Mouse (Mus musculus) thymus, postnatal 10 days (tissue): ENCODE data around the gene Sbno2.

Experiments used
- DNase-seq, 2 experiments: peaks; one replicate each; pipeline ENCODE4 v3.0.0; 2021; ENCODE audit warnings: low spot score in 2 of 2

The Sbno2 gene

DNA sequence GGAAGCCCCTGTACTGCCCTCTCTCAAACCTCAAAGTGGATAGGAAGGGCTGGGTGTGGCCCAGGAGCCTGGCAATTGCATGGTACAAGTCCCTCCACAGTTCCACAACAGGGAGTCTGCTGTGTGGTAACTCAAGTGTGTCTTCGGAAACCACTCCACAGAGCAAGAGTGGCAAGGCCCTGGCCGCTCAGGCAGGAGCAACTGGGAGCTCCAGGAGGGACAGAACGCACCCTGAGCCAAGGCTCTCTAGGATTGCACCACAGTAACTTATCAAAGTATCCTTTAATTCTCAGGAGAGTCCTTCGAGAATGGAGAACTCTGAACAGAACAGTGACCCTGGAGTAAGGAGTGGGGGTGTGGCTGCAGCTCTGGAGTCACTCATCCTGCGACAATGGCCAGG is 69.7 kb downstream of the Sbno2 start:
- DNase-seq = no peak

DNA sequence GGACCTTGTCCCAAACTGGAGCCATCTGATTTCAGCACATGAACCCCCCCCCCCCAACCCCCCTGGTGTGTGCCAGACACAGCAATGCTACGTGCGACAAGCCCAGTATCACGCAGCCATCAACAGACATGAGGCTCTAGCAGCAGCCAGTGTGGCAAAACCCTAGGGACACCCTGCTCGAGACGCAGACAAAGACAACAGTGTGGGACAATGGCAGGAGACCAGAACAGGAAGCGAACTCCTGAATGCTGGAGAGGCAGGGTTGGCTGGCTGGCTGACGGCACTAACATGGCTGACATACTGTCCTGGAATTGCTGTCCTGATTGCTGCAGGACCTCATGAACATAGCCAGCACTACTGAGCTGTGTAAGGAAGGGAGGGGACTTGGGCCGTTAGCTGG is 70.2 kb downstream of the Sbno2 start:
- no peak for DNase-seq

DNA sequence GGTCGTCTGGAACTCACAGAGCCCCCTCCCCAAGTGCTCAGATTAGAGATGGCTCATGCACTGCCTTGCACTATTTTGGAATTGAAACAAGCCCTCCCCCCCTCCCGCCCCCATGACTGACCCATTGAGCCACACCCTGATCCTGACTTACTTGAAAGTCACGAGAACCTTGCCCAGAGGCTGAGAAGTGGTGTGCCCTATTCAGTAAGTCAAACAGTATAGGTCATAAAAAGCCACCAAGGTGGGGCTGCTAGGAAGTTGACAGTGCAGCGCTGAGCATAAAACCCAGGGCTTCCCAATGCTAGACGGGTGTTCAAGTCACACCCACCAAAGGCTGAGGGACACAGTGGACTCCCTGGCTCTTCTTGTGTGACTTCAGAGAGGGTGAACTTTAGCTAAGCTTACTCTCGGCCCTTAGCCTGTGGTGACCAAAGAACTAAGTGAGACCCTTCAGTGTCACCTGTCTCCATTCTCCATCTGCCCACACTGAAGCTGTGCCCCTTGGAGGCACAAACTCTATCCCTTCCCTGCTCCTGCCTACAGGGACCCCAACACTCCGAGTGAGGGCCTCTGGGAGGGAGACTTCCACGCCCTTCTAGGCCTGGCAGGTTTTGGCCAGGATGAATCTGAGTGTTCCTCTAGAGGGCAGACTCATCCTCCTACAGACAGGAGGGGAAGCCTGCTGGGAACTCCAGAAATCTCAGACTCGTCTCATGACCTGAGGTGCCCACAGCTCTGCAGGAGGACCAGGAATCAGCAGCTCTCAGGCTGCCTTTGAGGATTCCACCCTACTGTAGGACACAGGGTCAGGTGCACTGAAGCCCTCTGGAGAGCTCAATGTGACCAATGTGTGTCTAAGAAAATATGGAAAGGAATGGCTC is 71.6 kb downstream of the Sbno2 start:
- no peak for DNase-seq

DNA sequence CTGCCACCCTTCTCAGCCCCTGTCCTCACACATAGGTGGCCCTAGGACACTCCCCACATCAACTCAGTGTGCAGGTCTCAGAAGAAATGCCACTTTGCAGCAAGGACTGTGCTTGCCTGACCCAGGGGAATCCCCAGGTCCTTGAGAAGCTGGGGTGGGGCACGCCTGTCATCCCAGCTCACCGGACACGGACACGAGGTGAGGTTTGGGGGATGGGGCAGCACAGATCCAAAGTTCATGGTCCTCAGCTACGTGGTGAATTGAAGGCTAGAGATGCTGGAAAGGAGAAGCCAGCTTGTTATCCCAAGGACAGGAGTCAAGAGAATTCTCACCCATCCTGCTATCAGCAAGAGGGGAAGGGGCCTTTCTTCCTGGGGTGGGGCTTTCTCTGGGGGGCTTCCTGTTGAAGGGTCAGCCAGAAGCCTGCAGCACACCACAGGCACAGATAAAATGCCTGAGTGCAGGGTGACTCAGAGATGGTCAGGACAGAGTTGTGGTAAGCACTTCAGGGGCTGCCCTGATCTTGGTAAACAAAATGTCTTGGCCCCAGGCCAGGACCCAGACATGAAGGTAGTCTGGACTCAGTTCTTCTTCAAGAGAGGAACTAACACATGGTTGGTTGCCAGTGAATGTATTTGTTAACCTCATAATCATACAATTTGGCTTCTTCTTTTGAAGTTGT is 72.4 kb downstream of the Sbno2 start:
- DNase-seq = no peak

DNA sequence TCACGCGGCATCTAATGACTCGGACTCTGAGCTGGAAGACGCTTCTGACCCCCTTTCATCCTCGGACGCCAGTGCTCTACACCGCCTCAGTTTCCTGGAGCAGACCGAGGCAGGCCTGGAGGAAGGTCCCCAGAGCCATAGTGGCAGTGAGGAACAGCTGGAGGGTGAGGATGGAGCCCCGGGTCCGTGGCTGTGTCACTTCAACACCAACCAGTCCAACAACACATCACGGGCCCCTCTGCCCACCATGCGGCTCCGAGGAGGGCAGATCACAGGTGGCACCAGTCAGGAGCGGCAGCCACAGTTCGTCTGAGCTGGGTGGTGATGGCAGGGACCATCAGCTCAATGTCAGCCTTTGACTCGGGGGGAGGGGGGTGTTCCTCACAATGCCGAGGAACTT is 74.6 kb downstream of the Sbno2 start:
- no peak for DNase-seq

DNA sequence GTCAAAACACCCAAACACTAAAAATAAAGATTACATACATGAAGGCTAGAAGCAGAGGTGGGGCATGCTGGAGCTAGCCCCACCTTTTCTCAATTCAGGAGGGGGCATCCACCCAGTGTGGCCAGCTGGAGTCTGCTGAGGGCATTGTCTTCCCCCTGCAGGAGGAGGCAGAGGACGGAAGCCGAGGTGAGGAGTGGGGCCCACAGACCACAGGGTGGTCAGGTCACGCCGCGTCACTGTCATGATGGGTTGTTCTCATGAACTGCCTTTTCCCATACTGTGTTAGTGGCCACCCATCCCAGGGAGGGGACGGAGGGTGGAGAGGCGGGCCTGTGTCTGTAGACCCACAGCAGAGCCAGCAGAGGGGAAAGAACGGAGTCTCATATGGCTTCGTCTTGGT is 75.2 kb downstream of the Sbno2 start:
- no peak for DNase-seq

DNA sequence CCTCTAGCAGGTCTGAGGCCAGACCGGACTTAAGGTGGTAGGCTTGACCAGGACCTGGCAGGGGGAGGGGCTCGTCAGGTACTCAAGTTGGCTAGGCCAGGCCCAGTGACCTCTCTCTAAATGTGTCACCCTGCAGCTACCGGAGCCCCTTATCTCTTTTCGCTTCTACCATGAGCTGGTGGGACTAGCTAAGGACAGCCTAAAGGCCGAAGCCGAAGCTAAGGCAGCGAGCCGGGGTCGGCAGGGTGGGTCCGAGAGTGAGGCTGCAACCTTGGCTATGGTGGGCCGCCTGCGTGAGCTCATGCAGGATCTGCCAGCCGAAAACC is 76.9 kb downstream of the Sbno2 start:
- no peak for DNase-seq

DNA sequence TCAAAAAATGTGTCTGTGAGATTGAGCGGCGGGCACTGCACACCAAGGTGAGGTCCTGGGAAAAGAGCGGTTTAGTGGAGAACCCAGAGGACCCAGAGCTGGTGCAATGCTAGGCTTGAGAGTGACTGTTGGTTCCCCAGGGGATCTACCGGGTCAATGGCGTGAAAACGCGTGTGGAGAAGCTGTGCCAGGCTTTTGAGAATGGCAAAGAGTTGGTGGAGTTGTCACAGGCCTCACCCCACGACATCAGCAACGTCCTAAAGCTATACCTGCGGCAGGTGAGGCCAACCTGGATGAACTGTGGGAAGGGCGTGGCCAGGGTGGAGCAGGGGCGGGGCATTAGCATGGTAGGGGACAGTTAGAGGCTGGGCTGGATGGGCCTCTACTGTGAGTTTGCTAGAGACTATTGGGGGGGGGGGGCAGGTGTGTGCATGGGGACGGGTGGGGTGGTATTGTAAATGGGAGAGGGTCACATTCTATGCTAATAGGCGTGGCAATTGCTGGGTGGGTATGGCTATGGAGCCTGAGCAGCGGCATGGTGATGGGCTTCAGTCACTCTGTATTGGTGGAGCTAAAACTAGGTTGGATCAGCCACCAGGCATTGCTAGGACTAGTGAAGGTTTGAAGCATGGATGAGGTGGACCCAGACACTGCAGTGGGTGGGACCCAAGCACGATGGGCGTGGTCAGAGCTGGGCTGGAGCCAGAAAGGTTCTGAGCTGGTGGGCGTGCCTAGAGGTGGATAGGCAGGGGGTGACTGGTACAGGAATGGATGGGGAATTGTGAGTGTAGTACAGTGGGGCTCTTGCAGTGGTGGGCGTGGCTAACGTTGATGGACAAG is 77.5 kb downstream of the Sbno2 start:
- no peak for DNase-seq

DNA sequence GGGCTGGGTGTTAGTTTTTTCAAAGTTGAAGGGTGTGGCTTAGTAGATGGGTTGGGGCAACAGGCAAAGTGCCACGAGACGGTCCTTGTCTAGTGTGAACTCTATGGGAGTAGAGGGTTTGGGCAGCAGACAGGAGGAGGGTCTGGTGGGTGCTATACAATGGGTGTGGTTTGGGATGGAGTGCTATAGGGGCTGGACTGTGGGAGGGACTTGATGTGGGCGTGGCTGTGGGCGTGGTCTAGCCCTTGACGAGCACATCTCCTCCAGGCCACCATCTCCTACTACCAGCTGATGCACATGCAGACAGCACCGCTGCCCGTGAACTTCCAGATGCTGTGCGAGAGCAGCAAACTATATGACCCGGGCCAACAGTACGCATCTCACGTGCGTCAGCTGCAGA is 79.5 kb downstream of the Sbno2 start:
- DNase-seq = peak in 1 of 2 experiments; percentile 30

DNA sequence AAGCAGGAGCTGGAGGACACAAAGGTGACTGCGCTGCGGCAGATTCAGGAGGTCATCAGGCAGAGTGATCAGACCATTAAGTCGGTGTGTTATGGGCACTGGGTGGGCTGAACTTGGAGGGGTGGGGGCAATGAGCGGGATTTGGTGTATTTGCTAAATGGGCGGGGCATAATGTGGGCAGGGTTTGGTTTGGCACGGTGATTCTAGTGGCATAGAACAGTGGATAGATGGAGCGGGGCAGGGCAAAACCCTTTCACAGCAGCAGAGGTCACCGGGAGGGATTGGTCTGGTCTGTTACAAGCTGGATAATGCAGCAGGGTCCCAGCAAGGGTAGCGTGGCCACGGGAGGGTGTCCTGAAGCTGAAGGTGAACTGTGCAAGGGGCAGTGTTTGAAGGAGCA is 79.9 kb downstream of the Sbno2 start:
- DNase-seq = no peak

DNA sequence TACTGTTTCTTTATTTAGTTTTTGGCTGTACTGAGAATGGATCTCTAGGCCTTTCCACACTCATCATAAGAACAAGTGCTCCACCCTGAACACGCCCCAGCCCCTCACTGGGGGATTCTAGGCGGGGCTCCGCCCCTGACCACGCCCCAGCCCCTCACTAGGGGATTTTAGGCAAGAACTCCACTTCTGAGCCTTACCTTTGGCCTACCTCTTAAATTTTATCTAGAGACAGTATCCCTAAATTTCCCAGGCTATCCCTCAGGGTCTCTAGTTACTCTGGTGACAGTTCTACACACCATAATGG is 80.4 kb downstream of the Sbno2 start:
- peak in 1 of 2 experiments; percentile 31 for DNase-seq

DNA sequence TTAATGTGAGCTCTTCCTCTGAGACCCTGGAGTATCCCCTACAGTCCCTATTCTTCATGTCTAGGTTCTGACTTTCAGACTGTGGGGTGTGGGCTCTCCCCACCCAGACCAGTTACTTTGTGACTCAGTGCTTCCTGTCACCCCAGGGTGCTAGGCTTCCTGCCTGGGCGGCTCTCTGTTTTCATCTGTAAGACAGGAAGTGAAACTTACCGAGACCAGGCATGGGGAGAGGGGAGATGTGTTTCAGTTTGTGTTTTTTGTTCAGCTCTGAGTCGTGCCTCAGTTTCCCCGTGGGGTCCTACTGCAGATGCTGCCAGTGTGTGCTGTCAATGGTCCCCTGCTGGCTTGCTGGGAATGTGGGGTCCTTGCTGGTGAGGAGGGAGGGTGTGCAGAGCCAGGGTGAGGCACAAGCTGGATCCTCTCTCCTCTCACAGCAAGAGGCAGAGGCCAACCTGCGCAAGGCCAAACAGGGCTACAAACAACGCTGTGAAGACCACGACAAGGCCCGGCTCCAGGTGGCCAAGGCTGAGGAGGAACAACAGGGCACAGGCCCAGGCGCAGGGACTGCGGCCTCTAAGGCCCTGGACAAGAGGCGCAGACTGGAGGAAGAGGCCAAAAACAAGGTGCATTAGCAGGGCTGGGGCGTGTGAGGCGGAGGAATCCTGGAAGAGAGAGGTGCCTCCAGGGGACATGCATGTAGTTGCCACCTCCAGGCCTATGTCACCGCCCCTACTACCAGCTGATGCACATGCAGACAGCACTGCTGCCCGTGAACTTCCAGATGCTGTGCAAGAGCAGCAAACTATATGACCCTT is 80.9 kb downstream of the Sbno2 start:
- DNase-seq = peak; percentile 79

DNA sequence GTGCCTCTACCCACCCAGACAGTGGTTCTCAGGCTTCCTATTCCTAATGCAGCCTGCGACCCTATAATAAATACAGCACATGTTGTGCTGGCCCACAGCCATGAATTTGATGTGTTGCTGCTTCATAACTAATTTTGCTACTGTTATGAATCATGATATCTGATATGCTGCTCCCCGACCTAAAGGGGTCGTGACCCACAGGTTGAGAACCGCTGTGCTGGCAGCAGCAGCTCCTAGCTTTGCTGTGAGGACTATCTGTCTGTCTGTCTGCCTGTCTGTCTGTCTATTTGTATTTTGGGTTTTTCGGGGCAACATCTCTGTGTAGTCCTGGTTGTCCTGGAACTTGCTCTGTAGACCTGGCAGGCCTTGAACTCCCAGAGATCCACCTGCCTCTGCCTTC is 81.6 kb downstream of the Sbno2 start:
- no peak for DNase-seq

DNA sequence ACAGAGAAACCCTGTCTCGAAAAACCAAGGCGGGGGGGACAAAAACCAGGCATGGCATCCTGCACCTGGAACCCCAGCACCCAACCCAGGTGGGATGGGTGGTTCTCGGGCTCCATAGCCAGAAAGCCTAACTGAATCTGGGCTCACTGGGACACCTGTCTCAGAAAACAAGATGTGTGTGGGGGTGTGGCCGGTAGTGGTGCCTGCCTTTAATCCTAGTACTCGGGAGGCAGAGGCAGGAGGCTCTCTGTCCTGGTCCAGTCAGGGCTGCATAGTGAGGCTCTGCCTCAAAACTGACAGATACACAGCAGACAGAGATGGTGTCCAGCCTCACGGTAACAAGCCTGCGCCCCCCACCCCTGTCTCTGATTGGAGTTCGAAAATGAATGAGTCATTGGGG is 82.6 kb downstream of the Sbno2 start:
- peak in 1 of 2 experiments; percentile 20 for DNase-seq

DNA sequence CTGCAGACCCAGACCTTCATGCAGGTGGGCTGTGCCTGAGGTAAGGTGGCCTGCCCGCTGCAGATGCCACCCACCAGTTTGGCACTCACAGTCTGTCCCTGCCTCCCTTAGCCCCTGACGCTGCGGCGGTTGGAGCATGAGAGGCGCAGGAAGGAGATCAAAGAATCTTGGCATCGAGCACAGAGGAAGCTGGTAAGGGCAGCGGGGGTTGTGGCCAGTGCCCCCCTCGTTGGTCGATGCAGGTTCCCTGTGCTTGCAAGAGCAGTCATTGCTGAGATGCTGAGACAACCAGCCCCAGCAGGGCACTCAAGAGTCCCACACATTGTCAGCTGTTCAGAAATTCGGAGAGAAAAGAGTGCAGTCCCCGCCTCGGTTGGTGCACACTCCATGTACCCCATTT is 83.2 kb downstream of the Sbno2 start:
- peak in 1 of 2 experiments; percentile 52 for DNase-seq

DNA sequence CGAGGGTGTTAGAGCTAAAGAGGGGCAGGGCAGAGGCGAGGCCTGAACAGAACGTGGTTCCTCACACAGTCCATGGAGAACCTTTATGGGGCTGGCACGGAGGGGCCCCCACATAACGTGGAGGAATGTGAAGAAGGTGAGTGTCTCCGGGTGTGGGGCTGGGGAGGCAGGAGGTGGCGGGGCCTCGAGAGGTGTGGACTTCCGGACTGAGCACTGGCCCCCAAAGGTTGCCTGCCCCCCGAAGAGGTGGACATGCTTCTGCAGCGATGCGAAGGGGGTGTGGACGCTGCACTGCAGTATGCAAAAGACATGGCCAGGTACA is 84.1 kb downstream of the Sbno2 start:
- DNase-seq = no peak

DNA sequence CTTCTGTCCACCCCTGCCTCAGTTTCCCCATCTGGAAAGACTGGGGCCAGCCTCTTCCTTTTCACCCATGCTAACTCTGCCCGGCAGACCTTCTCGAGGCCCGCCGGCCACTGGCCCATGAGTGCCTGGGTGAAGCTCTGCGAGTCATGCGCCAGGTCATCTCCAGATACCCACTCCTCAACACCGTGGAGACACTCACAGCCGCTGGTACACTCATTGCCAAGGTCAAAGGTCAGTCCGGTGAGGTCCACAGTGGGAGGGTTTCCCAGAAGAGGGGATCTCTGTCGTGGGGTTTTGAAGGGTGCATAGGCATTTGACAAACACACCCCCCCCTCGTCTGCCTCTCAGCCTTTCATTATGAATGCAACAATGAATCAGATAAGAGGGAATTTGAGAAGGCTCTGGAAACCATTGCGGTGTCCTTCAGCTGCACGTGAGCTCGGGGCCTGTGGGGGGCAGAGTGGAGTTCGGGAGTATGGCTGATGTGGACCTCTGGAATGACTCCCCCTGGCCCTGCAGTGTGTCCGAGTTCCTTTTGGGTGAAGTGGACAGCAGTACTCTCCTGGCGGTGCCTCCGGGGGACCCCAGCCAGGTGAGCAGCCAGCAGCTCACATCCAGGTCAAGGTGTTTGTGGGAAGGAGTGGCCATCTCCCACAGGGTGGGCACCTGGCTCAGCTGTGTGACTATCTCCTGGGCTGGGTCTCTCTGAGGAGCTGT is 84.6 kb downstream of the Sbno2 start:
- no peak for DNase-seq

DNA sequence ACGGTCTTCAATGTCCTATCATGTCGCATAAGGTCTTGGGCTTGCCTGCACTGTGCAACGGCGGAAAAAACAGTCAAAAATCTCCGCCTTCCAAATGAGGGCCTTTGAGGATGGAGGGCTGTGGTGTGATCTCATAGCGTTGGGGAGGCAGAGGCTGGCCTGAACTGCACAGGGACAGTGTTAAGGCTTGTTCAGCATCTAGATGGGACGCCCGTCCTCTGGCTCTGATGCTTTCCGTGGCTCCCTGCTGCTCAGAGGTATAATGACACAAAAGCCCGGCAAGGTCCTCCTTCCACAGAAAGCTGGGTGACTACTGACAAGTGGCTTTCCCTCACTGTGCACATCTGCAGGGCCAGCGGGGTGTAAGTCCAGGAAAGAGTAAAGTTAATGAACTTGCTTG is 85.2 kb downstream of the Sbno2 start:
- no peak for DNase-seq

DNA sequence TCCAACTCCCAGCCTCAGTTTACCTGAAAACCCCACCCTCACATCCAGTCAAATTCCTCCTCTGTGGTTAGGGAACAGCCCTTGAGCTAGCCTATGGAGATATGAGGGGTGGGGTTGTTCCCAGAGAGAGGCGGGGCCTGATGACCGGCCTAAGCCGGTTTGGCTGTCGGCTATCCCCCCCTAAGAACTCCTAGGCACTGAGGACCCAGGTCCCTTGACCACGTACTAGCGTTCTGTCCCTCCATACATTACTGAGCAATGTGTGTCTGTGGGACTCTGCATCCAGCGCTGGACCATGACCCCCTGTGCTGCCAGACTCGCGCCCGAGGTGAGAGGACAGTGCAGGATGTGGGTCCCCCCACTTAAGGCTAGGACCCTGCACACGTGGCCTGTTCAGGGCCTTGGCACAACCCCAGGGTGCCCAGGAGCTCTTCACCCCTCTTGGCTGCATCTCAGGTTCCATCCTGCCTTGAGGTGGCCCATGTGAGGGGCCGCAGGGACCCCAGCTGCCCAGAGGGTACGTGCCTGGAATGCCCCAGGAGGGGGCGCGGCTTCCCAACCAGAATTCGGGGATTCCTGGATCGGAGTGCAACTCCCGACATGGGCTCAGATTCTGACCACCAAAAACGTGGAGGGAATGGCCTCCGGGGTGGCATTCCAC is 85.8 kb downstream of the Sbno2 start:
- DNase-seq = no peak

DNA sequence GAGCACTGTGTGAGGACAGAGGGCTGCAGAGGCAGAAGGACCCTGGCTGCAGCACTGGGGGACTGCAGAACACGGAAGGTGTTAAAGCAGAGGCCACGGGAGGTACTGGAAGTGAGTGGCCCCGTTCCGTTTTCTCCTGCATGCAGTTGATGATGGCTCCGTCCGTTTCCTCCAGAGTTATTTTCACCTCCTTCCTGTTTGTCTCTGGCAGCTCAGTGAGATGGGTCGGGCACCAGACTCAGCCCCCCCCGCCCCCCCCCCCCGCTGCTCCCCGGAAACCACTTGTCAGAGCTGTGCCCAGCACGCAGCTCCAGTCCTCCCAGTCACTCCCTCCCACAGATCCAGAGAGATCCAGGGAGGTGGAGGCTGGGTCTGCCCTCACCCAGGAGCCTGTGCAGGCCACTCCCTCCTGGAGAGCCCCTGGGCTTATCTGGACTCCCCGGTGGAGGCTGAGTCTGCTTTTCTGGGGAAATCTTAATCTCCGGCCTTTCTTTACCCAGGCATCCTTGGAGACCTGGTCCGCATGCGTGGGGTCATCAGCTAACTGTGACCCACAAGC is 86.6 kb downstream of the Sbno2 start:
- DNase-seq = peak; percentile 51 to 58

DNA sequence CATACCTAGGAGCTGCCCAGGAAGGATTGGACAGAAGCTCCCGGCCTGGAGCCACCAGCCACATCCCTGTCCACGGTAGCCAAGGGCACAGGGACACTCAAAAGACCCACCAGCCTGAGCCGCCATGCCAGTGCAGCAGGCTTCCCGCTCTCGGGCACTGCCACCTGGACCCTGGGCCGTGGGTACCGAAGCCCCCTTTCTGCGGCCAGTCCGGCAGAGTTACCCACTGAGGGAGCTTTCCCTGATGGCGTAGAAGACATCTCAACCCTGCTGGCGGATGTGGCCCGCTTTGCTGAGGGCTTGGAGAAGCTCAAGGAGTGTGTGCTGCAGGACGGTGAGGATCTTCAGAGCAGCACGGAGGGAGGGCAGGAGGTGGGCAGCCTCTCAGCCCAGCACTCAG is 87.6 kb downstream of the Sbno2 start:
- DNase-seq = peak; percentile 56 to 60
